In genomic region chr2:167804493-167805227, GRCm38 (mm10) we compare ENCODE assay signal across 10 mouse cellular contexts.
DNase-seq lines count a peak whose midpoint lies in the region; ATAC-seq and TF ChIP-seq lines count a peak whose summit lies in the region.
"Had no signal": no experiment of that assay in that cellular context is flagged by ENCODE, and none has a peak within 500 bp of the region (broad histone marks: within the 10 kb centered on the region; RNA-seq: fewer than 3 reads in every experiment).

No protein-coding gene starts in this region.

- H3K9me3 ChIP-seq in intestine, embryonic 15.5 days: no peaks in the 10 kb centered on the region
- H3K9me3 ChIP-seq in midbrain, embryonic 14.5 days (ENCODE audit: control insufficient read depth, low read length): no peaks in the 10 kb centered on the region
- H3K9me3 ChIP-seq: neural tube, embryonic 13.5 days had no signal

- intact Hi-C loops in left cerebral cortex, adult 2 months (cut with DNase I): no loop called here

- peak; percentile 48 for ATAC-seq in CD4-positive, CD25-positive, alpha-beta regulatory T cell, adult 4 months
- ATAC-seq in intestine, embryonic 15.5 days: no peak
- no peak for ATAC-seq in midbrain, embryonic 14.5 days (ENCODE audit: low FRiP score, low TSS enrichment)
- ATAC-seq in megakaryocyte-erythroid progenitor cell, adult 5-6 weeks (replicated peaks; ENCODE audit: low FRiP score, low TSS enrichment, poor library complexity, severe bottlenecking): no peak

- no peaks in the 10 kb centered on the region for H3K36me3 ChIP-seq in intestine, embryonic 15.5 days
- H3K36me3 ChIP-seq in small intestine, adult 2 months (ENCODE audit: control insufficient read depth, insufficient read depth, low read length): no peaks in the 10 kb centered on the region
- H3K36me3 ChIP-seq in midbrain, embryonic 14.5 days (ENCODE audit: control insufficient read depth, insufficient read depth, low read length): no peaks in the 10 kb centered on the region
- H3K36me3 ChIP-seq: neural tube, embryonic 13.5 days had no signal

- no peaks in the 10 kb centered on the region for H3K27me3 ChIP-seq in intestine, embryonic 15.5 days (replicated peaks)
- no peaks in the 10 kb centered on the region for H3K27me3 ChIP-seq in small intestine, adult 2 months (ENCODE audit: control insufficient read depth, insufficient read depth, low read length)
- H3K27me3 ChIP-seq in midbrain, embryonic 14.5 days (ENCODE audit: control insufficient read depth, insufficient read depth, low read length): no peaks in the 10 kb centered on the region
- H3K27me3 ChIP-seq: neural tube, embryonic 13.5 days had no signal

- H3K4me2 ChIP-seq in intestine, embryonic 15.5 days (replicated peaks): 0 out of 2 replicates have a peak overlapping the region, but pooled peaks have one; percentile 15
- no peak overlapping the region for H3K4me2 ChIP-seq in midbrain, embryonic 14.5 days (ENCODE audit: low read length)
- H3K4me2 ChIP-seq: heart, embryonic 11.5 days; neural tube, embryonic 13.5 days had no signal

- peak; percentile 77 for DNase-seq in 416B (ENCODE audit: low read depth)
- no peak for DNase-seq in left cerebral cortex, adult 2 months (ENCODE audit: extremely low spot score in 1 of 2, low spot score in 2 of 2)
- DNase-seq in adrenal gland, adult (ENCODE audit: inconsistent age in 2 of 2, low spot score in 1 of 2): no peak
- DNase-seq in midbrain, embryonic 14.5 days: no peak

- no peak for TF ChIP-seq POLR2A in small intestine, adult 2 months (IDR thresholded peaks at IDR 0.05; ENCODE audit: low read depth, low read length)

- H3K4me3 ChIP-seq in intestine, embryonic 15.5 days (replicated peaks): no peak overlapping the region
- peak overlapping the region; percentile 16; the same call in 1 of the 2 replicates for H3K4me3 ChIP-seq in small intestine, adult 2 months (ENCODE audit: low read depth, low read length)
- H3K4me3 ChIP-seq in left cerebral cortex, adult 2 months: no peak overlapping the region
- H3K4me3 ChIP-seq in midbrain, embryonic 14.5 days (replicated peaks; ENCODE audit: low read depth, low read length): no peak overlapping the region
- H3K4me3 ChIP-seq: neural tube, embryonic 13.5 days had no signal

- no peak overlapping the region for H3K9ac ChIP-seq in intestine, embryonic 15.5 days
- no peak overlapping the region for H3K9ac ChIP-seq in midbrain, embryonic 14.5 days (replicated peaks; ENCODE audit: low read length)
- H3K9ac ChIP-seq: neural tube, embryonic 13.5 days had no signal

- H3K4me1 ChIP-seq in intestine, embryonic 15.5 days (replicated peaks): peaks cover 37% of the 10 kb centered on the region
- H3K4me1 ChIP-seq in small intestine, adult 2 months (ENCODE audit: control insufficient read depth, insufficient read depth, insufficient read length, low read length): peaks cover 50% of the 10 kb centered on the region
- no peaks in the 10 kb centered on the region for H3K4me1 ChIP-seq in midbrain, embryonic 14.5 days (ENCODE audit: control insufficient read depth, insufficient read depth, low read length)
- H3K4me1 ChIP-seq: neural tube, embryonic 13.5 days had no signal

- 47% methylated on average over 18 of the region's 18 CpGs for WGBS in intestine, embryonic 15.5 days
- whole genome bisulfite sequencing in small intestine, adult 2 months: 64% methylated on average over 18 of the region's 18 CpGs
- WGBS in midbrain, embryonic 14.5 days: 79% methylated on average over 18 of the region's 18 CpGs

- peak overlapping the region; percentile 74 for H3K27ac ChIP-seq in intestine, embryonic 15.5 days
- H3K27ac ChIP-seq in small intestine, adult 2 months (ENCODE audit: insufficient read depth, low read depth, low read length): peak overlapping the region; percentile 34; the same call in 1 of the 2 replicates
- no peak overlapping the region for H3K27ac ChIP-seq in left cerebral cortex, adult 2 months
- no peak overlapping the region for H3K27ac ChIP-seq in midbrain, embryonic 14.5 days (replicated peaks; ENCODE audit: low read depth, low read length)
- H3K27ac ChIP-seq: neural tube, embryonic 13.5 days had no signal

- TF ChIP-seq CTCF in small intestine, adult 2 months (IDR thresholded peaks at IDR 0.05; ENCODE audit: extremely low read depth, insufficient read length, insufficient replicate concordance, low read depth, low read length): no peak
- no peak for TF ChIP-seq CTCF in left cerebral cortex, adult 2 months (IDR thresholded peaks at IDR 0.05)

Comparison
In these comparisons a context has a peak if more than half of its experiments do, and no peak if none do; other contexts are left out.
1. H3K27ac ChIP-seq: peak in intestine, embryonic 15.5 days (single experiment) and small intestine, adult 2 months (single experiment); none in left cerebral cortex, adult 2 months (single experiment) and midbrain, embryonic 14.5 days (single experiment).